Mouse (Mus musculus) small intestine, adult 2 months (tissue): ENCODE results near the gene Olfr844. TPM values are rescaled to one million over a fixed set of nuclear protein-coding genes. Genes with fewer than 3 reads are reported as not detected.

ENCODE experiments used
- H3K27ac ChIP-seq: fragments of 200-500 bp; 2 replicates; pipeline ENCODE4 v1.5.1; 2012; ENCODE audit warnings: low read depth, low read length, control low read depth, inconsistent platforms; ENCODE audit not compliant: insufficient read depth
- H3K27me3 ChIP-seq: fragments of 200-500 bp; 2 replicates; pipeline ENCODE4 v1.6.1; 2012; ENCODE audit warnings: mild to moderate bottlenecking, moderate library complexity, low read length, inconsistent platforms; ENCODE audit not compliant: control insufficient read depth, insufficient read depth
- H3K36me3 ChIP-seq: fragments of 200-500 bp; 2 replicates; pipeline ENCODE4 v1.6.1; 2012; ENCODE audit warnings: mild to moderate bottlenecking, low read length, control low read depth, inconsistent platforms; ENCODE audit not compliant: control insufficient read depth, insufficient read depth
- H3K4me1 ChIP-seq: fragments of 200-500 bp; 2 replicates; pipeline ENCODE4 v1.6.1; 2012; ENCODE audit warnings: low read length, inconsistent platforms, mixed read lengths; ENCODE audit not compliant: control insufficient read depth, insufficient read depth, insufficient read length
- H3K4me3 ChIP-seq: fragments of 200-500 bp; 2 replicates; pipeline ENCODE4 v1.5.1; 2012; ENCODE audit warnings: low read depth, mild to moderate bottlenecking, control low read depth, inconsistent platforms, low read length, moderate library complexity
- CTCF ChIP-seq: fragments of 200-500 bp; IDR thresholded peaks from 2 replicates; pipeline ENCODE4 v1.5.1; 2012; ENCODE audit warnings: low read depth, mild to moderate bottlenecking, control low read depth, inconsistent platforms, low read length, moderate library complexity, mixed read lengths; ENCODE audit not compliant: insufficient replicate concordance, insufficient read length; ENCODE audit errors: extremely low read depth
- POLR2A ChIP-seq: fragments of 200-500 bp; IDR thresholded peaks from 2 replicates; pipeline ENCODE4 v1.6.1; 2012; ENCODE audit warnings: low read depth, mild to moderate bottlenecking, control low read depth, inconsistent platforms, low read length, moderate library complexity
- WGBS: fragments of 180-500 bp; shearing (Covaris S2); methylation state at CpG from one replicate; pipeline ENCODE4 v1.1.7; 2018; 5-methylcytosine and 5-hydroxymethylcytosine counted together
- polyA plus RNA-seq: library from polyadenylated mRNA; depleted of rRNA; stranded (reverse); fragments of >200 nt; gene quantifications from 2 replicates; pipeline ENCODE4 v1.2.3, GENCODE M21; 2012; rRNA removed

Olfr844 gene
- not detected in 2 replicates for polyA plus RNA-seq

GRCm38 (mm10) chr9:19316047-19316446 is at the start of gene Olfr844:
Olfr844 (plus strand) TSS chr9:19316347.
- Histone ChIP-seq H3K4me1 (no peaks in the 10 kb centered on the region), H3K27ac (no peak within 1 kb of the TSS), H3K27me3 (no peaks in the 10 kb centered on the region), H3K36me3 (no peaks in the 10 kb centered on the region), H3K4me3 (no peak within 1 kb of the TSS)
- TF ChIP-seq CTCF = no peak
- no peak for TF ChIP-seq POLR2A

- Histone ChIP-seq H3K4me1 (no peaks in the 10 kb centered on the region), H3K27ac (no peak within 1 kb of the TSS), H3K4me3 (no peak within 1 kb of the TSS), H3K36me3 (no peaks in the 10 kb centered on the region), H3K27me3 (no peaks in the 10 kb centered on the region)
- no peak for TF ChIP-seq POLR2A
- TF ChIP-seq CTCF = no peak
- 66% methylated on average over 1 of the region's 1 CpGs for WGBS
Observed at GRCm38 (mm10) chr9:19336157-19336556, 20.0 kb downstream of the Olfr844 start, which contains the start of gene Olfr845. Olfr845 (plus strand) TSS chr9:19336457.

- H3K36me3 ChIP-seq = no peaks in the 10 kb centered on the region
- H3K4me3 ChIP-seq = no peak within 1 kb of the TSS
- no peak within 1 kb of the TSS for H3K27ac ChIP-seq
- H3K27me3 ChIP-seq = no peaks in the 10 kb centered on the region
- 45% methylated on average over 1 of the region's 1 CpGs for WGBS
- TF ChIP-seq POLR2A = no peak
- no peak for TF ChIP-seq CTCF
- H3K4me1 ChIP-seq = no peaks in the 10 kb centered on the region
Observed at GRCm38 (mm10) chr9:19363905-19364304, 47.8 kb downstream of the Olfr844 start, which contains the start of gene Olfr846. Olfr846 (minus strand) TSS chr9:19364005.

Other genes with a start within 250 kb of the Olfr844 start
- gene Olfr836, start 196.0 kb upstream of the Olfr844 start, polyA plus RNA-seq = not detected in 2 replicates
- not detected in 2 replicates for gene Olfr837, start 180.0 kb upstream of the Olfr844 start, polyA plus RNA-seq
- gene Olfr839-ps1, start 139.0 kb upstream of the Olfr844 start, polyA plus RNA-seq = not detected in 2 replicates
- not detected in 2 replicates for gene Olfr843, start 64.4 kb upstream of the Olfr844 start, polyA plus RNA-seq
- not detected in 2 replicates for gene Olfr845, start 20.1 kb downstream of the Olfr844 start, polyA plus RNA-seq
- not detected in 2 replicates for gene Olfr846, start 47.7 kb downstream of the Olfr844 start, polyA plus RNA-seq
- gene Olfr847, start 62.3 kb downstream of the Olfr844 start, polyA plus RNA-seq = not detected in 2 replicates
- gene Olfr849, start 123.9 kb downstream of the Olfr844 start, polyA plus RNA-seq = not detected in 2 replicates
- not detected in 2 replicates for gene Olfr850, start 161.9 kb downstream of the Olfr844 start, polyA plus RNA-seq
- not detected in 2 replicates for gene Olfr851, start 176.9 kb downstream of the Olfr844 start, polyA plus RNA-seq
- not detected in 2 replicates for gene Olfr853, start 224.7 kb downstream of the Olfr844 start, polyA plus RNA-seq